Mouse (Mus musculus): ENCODE data around the gene Zc3hav1.

Zc3hav1 gene

DNA sequence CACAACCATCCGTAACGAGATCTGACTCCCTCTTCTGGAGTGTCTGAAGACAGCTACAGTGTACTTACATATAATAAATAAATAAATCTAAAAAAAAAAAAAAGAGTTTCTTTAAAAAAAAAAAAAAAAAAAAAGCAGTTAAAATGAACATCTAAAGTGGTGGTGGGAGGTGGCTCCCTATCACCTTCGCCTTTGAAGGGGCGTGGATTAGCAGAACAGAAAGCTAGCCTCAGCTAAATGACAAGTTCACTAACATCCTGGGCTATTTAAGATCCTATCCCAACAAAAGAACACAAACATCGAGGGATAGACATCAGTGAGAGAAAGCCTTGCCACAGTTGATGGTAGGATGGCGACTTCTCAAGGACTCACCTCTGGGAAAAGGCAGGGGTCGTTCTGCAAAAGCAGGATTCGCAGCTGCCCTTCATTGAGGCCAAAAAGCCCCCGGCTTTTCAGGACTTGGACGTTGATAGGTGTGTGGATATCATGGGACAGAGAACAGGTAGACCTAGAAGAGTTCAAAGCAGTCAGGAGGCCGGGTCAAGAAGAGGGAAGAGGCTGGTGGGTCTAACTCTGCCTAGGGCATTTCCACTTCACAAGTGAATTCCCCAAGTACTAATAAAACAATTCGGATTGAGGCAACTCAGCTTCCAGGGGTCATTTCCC is 56.7 kb downstream of the Zc3hav1 start:
- DNase-seq (ENCODE audit: inconsistent ontology term) = no peak

DNA sequence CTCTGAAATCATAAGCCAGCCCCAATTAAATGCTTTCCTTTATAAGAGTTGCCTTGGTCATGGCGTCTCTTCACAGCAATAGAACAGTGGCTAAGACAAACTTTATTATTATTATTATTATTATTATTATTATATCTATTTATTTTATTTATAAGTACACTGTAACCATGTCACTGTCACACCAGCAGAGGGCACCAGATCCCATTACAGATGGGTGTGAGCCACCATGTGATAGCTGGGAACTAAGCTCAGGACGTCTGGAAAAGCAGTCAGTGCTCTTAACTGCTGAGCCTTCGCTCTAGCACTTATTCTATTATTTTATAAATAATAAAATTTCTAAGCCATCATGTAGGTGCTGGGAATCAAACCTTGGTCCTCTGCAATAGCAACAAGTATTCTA is 60.7 kb downstream of the Zc3hav1 start:
- DNase-seq (ENCODE audit: inconsistent ontology term) = no peak

DNA sequence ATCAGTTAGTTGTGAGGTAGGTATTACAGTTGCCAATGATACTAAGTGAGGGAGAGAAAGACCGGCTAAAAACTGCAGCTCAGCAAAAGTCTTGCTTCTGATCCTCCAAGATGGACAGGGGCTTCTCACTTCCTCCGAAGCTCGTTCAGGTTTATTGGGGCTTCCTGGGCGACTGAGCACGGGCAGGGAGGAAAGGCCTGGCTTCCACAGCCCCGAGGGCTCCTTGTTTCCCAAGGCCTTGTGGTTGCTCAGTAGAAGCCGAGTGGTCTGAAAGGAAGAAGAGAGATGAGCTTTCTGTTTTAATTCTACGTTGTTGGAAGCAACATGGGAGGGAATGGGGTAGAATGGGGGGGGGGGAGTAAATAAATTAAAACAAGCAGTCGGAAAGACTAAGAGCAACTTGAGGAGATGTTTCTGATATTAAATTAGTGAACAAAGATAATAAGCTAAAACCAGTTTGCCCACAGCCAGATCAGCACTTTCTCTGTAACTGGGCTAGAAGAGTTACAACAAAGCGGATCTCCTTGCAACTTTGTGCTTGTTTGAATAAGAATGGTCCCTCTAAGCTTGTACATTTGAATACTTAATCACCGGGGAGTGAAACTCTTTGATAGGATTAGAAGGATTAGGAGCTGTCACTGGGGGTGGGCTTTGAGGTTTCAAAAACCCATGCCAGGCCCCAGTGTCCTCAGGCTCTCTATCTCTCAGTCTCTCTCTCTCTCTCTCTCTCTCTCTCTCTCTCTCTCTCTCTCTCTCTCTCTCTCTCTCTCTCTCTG is 61.3 kb downstream of the Zc3hav1 start:
- no peak for DNase-seq (ENCODE audit: inconsistent ontology term)

DNA sequence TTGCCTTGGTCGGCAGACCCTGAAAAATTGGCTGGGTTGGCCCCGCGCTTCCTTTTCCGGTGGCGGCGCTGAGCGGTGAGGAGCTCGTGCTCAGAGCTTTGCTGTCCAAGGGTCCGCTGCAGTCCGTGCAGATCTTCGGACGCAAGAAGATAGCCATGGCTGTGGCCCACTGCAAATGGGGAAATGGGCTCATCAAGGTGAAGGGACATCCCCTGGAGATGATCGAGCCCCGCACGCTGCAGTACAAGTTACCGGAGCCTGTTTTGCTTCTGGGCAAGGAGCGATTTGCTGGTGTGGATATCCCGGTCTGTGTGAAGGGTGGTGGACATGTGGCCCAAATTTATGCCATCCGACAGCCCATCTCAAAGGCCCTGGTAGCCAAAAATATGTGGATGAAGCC is 70.0 kb downstream of the Zc3hav1 start:
- no peak for DNase-seq (ENCODE audit: inconsistent ontology term)

DNA sequence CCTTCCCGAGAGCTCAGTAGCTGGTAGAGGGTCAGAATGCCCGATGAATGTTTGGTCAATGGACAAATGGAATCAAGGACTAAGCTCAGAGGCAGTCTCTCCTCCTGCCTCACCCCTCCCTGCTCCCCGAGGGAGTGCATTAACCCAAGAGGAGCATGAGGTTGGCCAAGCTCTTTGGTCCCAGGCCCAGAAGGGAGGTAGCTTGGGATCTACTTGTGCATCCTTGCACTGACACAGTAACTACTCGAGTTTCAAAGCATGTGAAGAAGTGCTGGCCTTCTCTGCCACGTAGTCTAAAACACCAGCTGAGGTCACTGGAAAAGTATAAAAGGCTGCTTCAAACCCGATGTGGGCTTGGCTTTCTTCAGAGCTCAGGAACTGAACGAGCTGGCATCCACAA is 89.9 kb downstream of the Zc3hav1 start:
- no peak for DNase-seq (ENCODE audit: inconsistent ontology term)

DNA sequence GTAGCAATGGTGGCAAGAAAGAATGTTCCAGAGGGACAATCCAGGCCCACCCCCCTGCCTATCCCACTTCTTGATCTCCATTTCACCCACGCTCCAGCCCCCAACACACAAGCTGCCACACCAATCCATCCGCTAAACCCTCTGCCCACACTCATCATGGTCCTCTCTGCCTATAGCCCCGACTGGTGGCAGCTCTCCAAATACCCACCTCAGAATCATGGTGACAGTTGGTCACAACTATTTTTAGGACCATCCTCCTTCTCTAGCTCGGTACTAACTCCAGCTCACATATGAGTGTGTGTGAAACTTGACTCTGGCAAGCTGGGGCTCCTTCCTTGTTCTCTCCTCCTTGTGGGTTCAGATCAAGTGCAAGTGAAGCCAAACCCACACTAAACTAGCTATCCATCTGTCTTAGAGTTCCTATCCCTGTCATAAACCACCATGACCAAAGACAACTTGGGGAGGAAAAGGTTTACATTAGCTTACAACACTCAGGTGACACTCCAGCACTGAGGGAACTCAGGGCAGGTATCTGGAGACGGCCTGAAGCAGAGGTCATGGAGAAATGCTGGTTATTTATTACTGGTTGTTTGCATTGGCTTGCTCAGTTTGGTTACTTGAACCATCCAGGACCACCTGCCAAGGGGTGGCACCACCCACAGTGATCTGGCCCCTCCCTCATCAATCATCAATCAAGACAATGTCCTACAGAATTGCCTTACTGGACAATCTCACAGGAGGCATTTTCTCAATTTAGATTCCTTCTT is 90.8 kb downstream of the Zc3hav1 start:
- DNase-seq (ENCODE audit: inconsistent ontology term) = no peak

DNA sequence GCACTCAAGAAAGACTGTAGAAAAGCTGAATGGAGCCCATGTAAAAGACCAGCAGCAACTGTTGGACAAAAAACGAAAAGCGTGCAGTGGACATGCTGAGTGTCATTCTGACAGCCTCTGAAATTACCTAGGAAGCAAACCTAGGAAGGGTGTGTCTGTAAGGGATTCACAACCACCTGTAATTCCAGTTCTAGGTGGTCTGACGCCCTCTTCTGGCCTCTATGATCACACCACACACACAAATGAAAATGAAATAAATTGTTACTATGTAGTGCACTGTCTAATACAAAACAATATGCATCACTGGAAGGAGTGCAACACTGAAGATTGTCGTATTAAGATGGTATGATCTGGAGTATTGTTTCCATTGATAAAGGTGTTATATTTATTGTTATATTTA is 92.5 kb downstream of the Zc3hav1 start:
- DNase-seq (ENCODE audit: inconsistent ontology term) = no peak

DNA sequence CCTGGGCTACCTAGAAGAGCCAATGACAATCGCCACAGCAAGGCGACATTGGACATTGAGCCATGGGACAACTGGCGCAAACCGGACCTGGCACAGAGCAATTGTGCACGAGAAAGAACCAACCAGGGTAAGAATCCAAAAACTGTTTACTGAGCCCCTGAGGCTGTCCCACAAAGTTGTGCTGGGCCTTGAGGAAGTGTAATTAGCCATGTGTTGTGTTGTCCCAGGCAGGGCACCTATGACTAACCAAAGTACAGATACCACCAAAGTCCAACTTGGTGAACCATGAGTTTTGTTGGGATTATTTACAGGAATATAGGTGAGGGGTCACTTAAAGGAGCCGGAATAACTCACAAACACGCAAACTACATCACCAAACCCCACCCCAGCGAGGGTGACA is 96.9 kb downstream of the Zc3hav1 start:
- DNase-seq (ENCODE audit: inconsistent ontology term) = no peak

DNA sequence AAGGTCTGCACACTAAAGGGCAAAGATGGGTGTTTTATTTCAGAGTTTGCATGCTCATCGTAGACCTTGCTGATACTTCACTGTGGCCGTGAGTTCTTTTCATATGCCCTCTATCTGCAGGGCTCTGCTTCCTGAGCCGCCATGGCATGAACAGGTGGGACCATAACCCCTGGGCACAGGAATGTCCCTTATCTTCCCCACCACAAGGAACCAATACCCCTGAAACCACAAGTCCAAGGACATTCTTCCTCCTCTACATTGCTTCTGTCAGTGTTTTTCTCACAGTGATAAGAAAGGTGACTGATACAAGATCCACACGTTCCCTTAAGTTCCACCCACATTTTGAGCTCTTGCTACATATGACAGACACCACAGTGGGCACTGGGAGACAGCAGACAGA is 97.6 kb downstream of the Zc3hav1 start:
- no peak for DNase-seq (ENCODE audit: inconsistent ontology term)

DNA sequence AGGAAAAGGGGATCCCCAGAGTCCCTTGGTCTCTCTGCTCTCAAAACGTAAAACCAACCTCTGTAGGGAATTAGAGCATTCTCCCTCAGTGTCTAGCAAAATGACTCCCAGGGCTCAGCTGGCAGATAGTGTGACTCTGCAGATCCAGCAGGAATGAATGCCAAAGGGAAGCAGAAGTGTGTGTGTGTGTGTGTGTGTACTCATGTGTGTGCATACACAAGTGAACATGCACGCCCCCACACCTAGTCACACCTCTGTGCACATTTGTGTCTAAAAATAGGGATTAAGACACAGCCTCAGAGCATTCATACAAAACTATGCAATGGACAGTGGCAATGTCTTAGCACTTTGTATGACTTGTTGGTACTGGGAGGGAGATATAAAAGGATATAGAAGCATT is 98.6 kb downstream of the Zc3hav1 start:
- no peak for DNase-seq (ENCODE audit: inconsistent ontology term)
